In the genomic region with DNA sequence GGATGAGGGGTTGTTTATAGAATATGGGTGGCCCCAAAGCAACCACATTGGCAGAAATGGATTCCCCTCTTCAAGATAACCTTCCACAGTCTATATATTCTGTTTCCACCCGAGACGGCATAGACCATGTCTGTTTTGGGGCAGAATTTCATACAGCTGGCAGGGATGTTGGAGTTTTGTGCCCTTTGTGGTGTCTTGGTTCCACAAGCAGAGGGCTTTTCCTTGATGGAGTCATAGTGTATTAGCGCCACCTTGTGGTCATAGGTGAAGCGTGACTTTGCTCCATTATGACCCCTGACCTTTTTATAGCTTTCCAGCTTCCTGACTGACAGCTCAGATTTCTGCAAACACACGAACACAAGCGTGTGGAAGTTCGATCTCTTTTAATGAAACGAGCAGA, we compare ENCODE assay signal across 10 mouse cellular contexts. TPM values are rescaled to one million over a fixed set of nuclear protein-coding genes. Genes with fewer than 3 reads are reported as not detected.
DNase-seq lines count a peak whose midpoint lies in the region; ATAC-seq and TF ChIP-seq lines count a peak whose summit lies in the region.
"Had no signal": no experiment of that assay in that cellular context is flagged by ENCODE, and none has a peak within 500 bp of the region (broad histone marks: within the 10 kb centered on the region; RNA-seq: fewer than 3 reads in every experiment).

No protein-coding gene starts in this region.

- H3K27me3 ChIP-seq in midbrain, embryonic 14.5 days (ENCODE audit: control insufficient read depth, insufficient read depth, low read length) = no peaks in the 10 kb centered on the region
- H3K27me3 ChIP-seq in midbrain, embryonic 16.5 days (ENCODE audit: control insufficient read depth, insufficient read depth, low read depth, low read length) = no peaks in the 10 kb centered on the region
- no peaks in the 10 kb centered on the region for H3K27me3 ChIP-seq in limb, embryonic 14.5 days (ENCODE audit: control insufficient read depth, insufficient read depth, low read length)
- H3K27me3 ChIP-seq: stomach, embryonic 15.5 days had no signal

- ATAC-seq in midbrain, embryonic 14.5 days (ENCODE audit: low FRiP score, low TSS enrichment) = no peak
- no peak for ATAC-seq in midbrain, embryonic 16.5 days
- peak; percentile 56 to 86 for ATAC-seq in hematopoietic stem cell, adult 5-6 weeks (replicated peaks in 1 of 2; ENCODE audit: insufficient read depth in 1 of 2, low FRiP score in 2 of 2, low TSS enrichment in 1 of 2, low read depth in 1 of 2, poor library complexity in 2 of 2, severe bottlenecking in 2 of 2)
- ATAC-seq in limb, embryonic 14.5 days (ENCODE audit: low FRiP score, low read depth) = no peak

- no peak overlapping the region for H3K27ac ChIP-seq in midbrain, embryonic 14.5 days (replicated peaks; ENCODE audit: low read depth, low read length)
- H3K27ac ChIP-seq in midbrain, embryonic 16.5 days (ENCODE audit: low read length) = no peak overlapping the region
- H3K27ac ChIP-seq in limb, embryonic 14.5 days (replicated peaks; ENCODE audit: low read depth, low read length) = no peak overlapping the region
- H3K27ac ChIP-seq: stomach, embryonic 15.5 days had no signal

- no peaks in the 10 kb centered on the region for H3K9me3 ChIP-seq in midbrain, embryonic 14.5 days (ENCODE audit: control insufficient read depth, low read length)
- no peaks in the 10 kb centered on the region for H3K9me3 ChIP-seq in midbrain, embryonic 16.5 days (replicated peaks; ENCODE audit: control insufficient read depth, low read length, poor library complexity, severe bottlenecking)
- no peaks in the 10 kb centered on the region for H3K9me3 ChIP-seq in limb, embryonic 14.5 days (ENCODE audit: control insufficient read depth, low read length)
- H3K9me3 ChIP-seq: stomach, embryonic 15.5 days had no signal

- WGBS in midbrain, embryonic 14.5 days = 16% methylated on average over 8 of the region's 8 CpGs
- 18% methylated on average over 8 of the region's 8 CpGs for WGBS in midbrain, embryonic 16.5 days
- WGBS in limb, embryonic 14.5 days = 10% methylated on average over 8 of the region's 8 CpGs

- no peaks in the 10 kb centered on the region for H3K36me3 ChIP-seq in midbrain, embryonic 14.5 days (ENCODE audit: control insufficient read depth, insufficient read depth, low read length)
- no peaks in the 10 kb centered on the region for H3K36me3 ChIP-seq in midbrain, embryonic 16.5 days (ENCODE audit: control insufficient read depth, insufficient read depth, low read length)
- H3K36me3 ChIP-seq in limb, embryonic 14.5 days (ENCODE audit: control insufficient read depth, insufficient read depth, low read length) = no peaks in the 10 kb centered on the region
- H3K36me3 ChIP-seq: stomach, embryonic 15.5 days had no signal

- H3K4me3 ChIP-seq in midbrain, embryonic 14.5 days (replicated peaks; ENCODE audit: low read depth, low read length) = no peak overlapping the region
- H3K4me3 ChIP-seq in midbrain, embryonic 16.5 days (ENCODE audit: low read depth, low read length) = no peak overlapping the region
- H3K4me3 ChIP-seq in limb, embryonic 14.5 days (replicated peaks; ENCODE audit: low read length) = no peak overlapping the region
- H3K4me3 ChIP-seq: stomach, embryonic 15.5 days had no signal

- peak; percentile 27 to 77 for DNase-seq in adrenal gland, adult (ENCODE audit: inconsistent age in 2 of 2, low spot score in 1 of 2)
- DNase-seq in adrenal gland, postnatal 25 days = no peak
- peak; percentile 80 for DNase-seq in midbrain, embryonic 14.5 days
- peak; percentile 52 for DNase-seq in c-Kit-positive CD71-positive TER-119-negative erythroid progenitor cells, embryonic 14.5 days (ENCODE audit: low read depth)
- peak; percentile 72 for DNase-seq in limb, embryonic 14.5 days (ENCODE audit: low spot score)
- peak; percentile 83 for DNase-seq in retina, postnatal 1 day

- no peaks in the 10 kb centered on the region for H3K4me1 ChIP-seq in midbrain, embryonic 14.5 days (ENCODE audit: control insufficient read depth, insufficient read depth, low read length)
- no peaks in the 10 kb centered on the region for H3K4me1 ChIP-seq in midbrain, embryonic 16.5 days (ENCODE audit: control insufficient read depth, insufficient read depth, low read length)
- H3K4me1 ChIP-seq in limb, embryonic 14.5 days (ENCODE audit: control insufficient read depth, insufficient read depth, low read length) = no peaks in the 10 kb centered on the region; the same call in 1 of the 2 replicates
- H3K4me1 ChIP-seq: stomach, embryonic 15.5 days had no signal

- H3K9ac ChIP-seq in midbrain, embryonic 14.5 days (replicated peaks; ENCODE audit: low read length) = no peak overlapping the region
- no peak overlapping the region for H3K9ac ChIP-seq in midbrain, embryonic 16.5 days (ENCODE audit: low read depth, low read length)
- no peak overlapping the region for H3K9ac ChIP-seq in limb, embryonic 14.5 days (ENCODE audit: low read depth, low read length, severe bottlenecking)
- H3K9ac ChIP-seq: stomach, embryonic 15.5 days had no signal

- no peak for TF ChIP-seq POLR2A in limb, embryonic 14.5 days (IDR thresholded peaks at IDR 0.05; ENCODE audit: borderline replicate concordance, extremely low read depth, insufficient read depth, insufficient read length)

- no peak overlapping the region for H3K4me2 ChIP-seq in midbrain, embryonic 14.5 days (ENCODE audit: low read length)
- H3K4me2 ChIP-seq in midbrain, embryonic 16.5 days (ENCODE audit: low read length) = no peak overlapping the region
- no peak overlapping the region for H3K4me2 ChIP-seq in limb, embryonic 14.5 days (replicated peaks; ENCODE audit: low read depth, low read length, severe bottlenecking)
- H3K4me2 ChIP-seq: stomach, embryonic 15.5 days had no signal

RNA-seq across cellular contexts. Expression of a gene that starts 19.8 kb away (rescaled TPM):
- not detected in 2 replicates for total RNA-seq in adrenal gland, postnatal 25 days (2021)
- polyA plus RNA-seq in midbrain, embryonic 14.5 days (2014; fragmentation: Nextera tagmentation; extraction: Ambion mirVana) = 1.2 and 1.3 TPM in 2 replicates
- polyA plus RNA-seq in midbrain, embryonic 16.5 days (2015; fragmentation: Nextera tagmentation; extraction: Ambion mirVana) = 0.59 and 1.2 TPM in 2 replicates
- total RNA-seq in hematopoietic stem cell, adult 5-6 weeks (2017) = not detected in 2 replicates
- 0.22 and 0.34 TPM in 2 replicates for polyA plus RNA-seq in limb, embryonic 14.5 days (2012; rRNA removed)
- polyA plus RNA-seq in limb, embryonic 14.5 days (2014; fragmentation: Nextera tagmentation; extraction: Ambion mirVana) = 0.43 and 0.72 TPM in 2 replicates
- total RNA-seq: layer of hippocampus, adult 8-10 months had no signal

RNA-seq across cellular contexts. Expression of a gene that starts 23.4 kb away (rescaled TPM):
- total RNA-seq in adrenal gland, postnatal 25 days (2021) = 17.6 and 22.6 TPM in 2 replicates
- polyA plus RNA-seq in midbrain, embryonic 14.5 days (2014; fragmentation: Nextera tagmentation; extraction: Ambion mirVana) = 58.3 and 59.0 TPM in 2 replicates
- polyA plus RNA-seq in midbrain, embryonic 16.5 days (2015; fragmentation: Nextera tagmentation; extraction: Ambion mirVana) = 75.4 and 76.9 TPM in 2 replicates
- total RNA-seq in hematopoietic stem cell, adult 5-6 weeks (2017) = 16.8 and 20.3 TPM in 2 replicates
- polyA plus RNA-seq in limb, embryonic 14.5 days (2012; rRNA removed) = 14.9 and 16.5 TPM in 2 replicates
- polyA plus RNA-seq in limb, embryonic 14.5 days (2014; fragmentation: Nextera tagmentation; extraction: Ambion mirVana) = 17.5 and 21.5 TPM in 2 replicates

RNA-seq across cellular contexts. Expression of a gene that starts 23.5 kb away (rescaled TPM):
- total RNA-seq in adrenal gland, postnatal 25 days (2021) = 100 and 111 TPM in 2 replicates
- polyA plus RNA-seq in midbrain, embryonic 14.5 days (2014; fragmentation: Nextera tagmentation; extraction: Ambion mirVana) = 145 and 186 TPM in 2 replicates
- 162 TPM in 2 replicates for polyA plus RNA-seq in midbrain, embryonic 16.5 days (2015; fragmentation: Nextera tagmentation; extraction: Ambion mirVana)
- total RNA-seq in hematopoietic stem cell, adult 5-6 weeks (2017) = 166 and 198 TPM in 2 replicates
- 99.2 and 124 TPM in 2 replicates for polyA plus RNA-seq in limb, embryonic 14.5 days (2012; rRNA removed)
- 204 and 207 TPM in 2 replicates for polyA plus RNA-seq in limb, embryonic 14.5 days (2014; fragmentation: Nextera tagmentation; extraction: Ambion mirVana)

RNA-seq across cellular contexts. Expression of a gene that starts 42.5 kb away (rescaled TPM):
- 5.4 TPM in 2 replicates for total RNA-seq in adrenal gland, postnatal 25 days (2021)
- 5.3 and 5.6 TPM in 2 replicates for polyA plus RNA-seq in midbrain, embryonic 14.5 days (2014; fragmentation: Nextera tagmentation; extraction: Ambion mirVana)
- 8.0 and 9.2 TPM in 2 replicates for polyA plus RNA-seq in midbrain, embryonic 16.5 days (2015; fragmentation: Nextera tagmentation; extraction: Ambion mirVana)
- total RNA-seq in hematopoietic stem cell, adult 5-6 weeks (2017) = 5.6 and 6.9 TPM in 2 replicates
- polyA plus RNA-seq in limb, embryonic 14.5 days (2012; rRNA removed) = 11.4 and 12.2 TPM in 2 replicates
- 6.1 and 6.8 TPM in 2 replicates for polyA plus RNA-seq in limb, embryonic 14.5 days (2014; fragmentation: Nextera tagmentation; extraction: Ambion mirVana)

Comparison
In these comparisons a context has a peak if more than half of its experiments do, and no peak if none do; other contexts are left out.
1. ATAC-seq: peak in hematopoietic stem cell, adult 5-6 weeks (2 of 2); none in midbrain, embryonic 14.5 days (single experiment), midbrain, embryonic 16.5 days (single experiment) and limb, embryonic 14.5 days (single experiment).